Mouse (Mus musculus): ENCODE data around the gene Dnajc10. TPM values are rescaled to one million over a fixed set of nuclear protein-coding genes. Genes with fewer than 3 reads are reported as not detected.

Gene Dnajc10
- polyA plus RNA-seq (2015; fragmentation: Nextera tagmentation; extraction: Ambion mirVana), result 56.4 and 64.9 TPM in 2 replicates

DNA sequence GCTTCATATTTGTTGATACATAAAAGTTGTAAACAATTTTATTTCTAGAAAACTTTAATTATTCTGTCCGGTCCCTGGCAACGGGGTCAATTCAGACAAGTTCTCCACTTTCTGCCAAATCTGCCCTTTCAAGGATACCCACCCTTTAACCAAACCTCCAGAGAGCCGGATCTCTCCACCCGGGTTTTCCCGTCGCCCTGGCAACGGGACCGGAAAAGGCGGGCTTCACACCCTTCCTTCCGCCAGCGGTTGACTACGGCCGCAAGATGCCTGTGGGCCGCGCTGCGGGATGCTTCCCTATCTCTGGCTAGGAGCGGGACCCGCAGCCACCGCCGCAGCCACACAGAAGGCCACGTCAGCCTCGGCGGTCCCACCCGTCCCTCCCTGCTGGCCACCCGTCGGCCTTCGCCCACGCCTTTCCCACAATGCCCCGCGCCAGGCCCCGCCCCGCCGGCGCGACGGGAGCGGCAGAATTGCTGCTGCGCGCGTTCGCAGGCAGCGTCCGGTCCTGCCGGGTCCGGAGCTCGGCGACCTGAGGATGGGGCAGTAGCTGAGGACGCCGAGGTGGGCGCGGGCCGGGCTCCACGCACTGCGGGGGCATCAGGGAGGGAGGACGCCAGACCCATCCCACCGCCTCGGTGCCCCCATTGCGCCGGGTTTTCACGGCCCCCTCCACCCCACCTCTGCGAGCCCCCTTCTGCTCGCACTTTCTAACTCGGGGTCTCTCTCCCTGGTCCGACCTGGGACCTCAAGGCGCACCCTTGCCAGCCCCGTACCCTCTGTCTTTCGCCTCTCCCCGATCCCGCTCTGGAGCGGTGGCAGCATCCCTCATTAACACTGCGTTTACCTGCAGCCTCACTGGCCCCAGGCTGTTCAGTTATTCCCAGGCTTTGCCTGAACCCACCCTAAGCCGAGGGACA lies at the start of gene Dnajc10:
Gene Dnajc10, plus strand, starts transcription at position 225 of the 920 bp plus-strand sequence.
- H3K4me2 ChIP-seq (replicated peaks), result peak within 1 kb of the TSS; percentile 67
- no peaks in the 10 kb centered on the region for H3K4me1 ChIP-seq (replicated peaks)
- H3K4me3 ChIP-seq (replicated peaks), result peak within 1 kb of the TSS; percentile 92
- under 1% methylated on average over 69 of the region's 72 CpGs for WGBS
- no peaks in the 10 kb centered on the region for H3K9me3 ChIP-seq
- 0 out of 2 replicates have a peak, but pooled peaks cover 2% of the 10 kb centered on the region for H3K27me3 ChIP-seq (replicated peaks)
- ATAC-seq, result peak; percentile 96
- H3K36me3 ChIP-seq, result 0 out of 2 replicates have a peak, but pooled peaks cover 3% of the 10 kb centered on the region
- peak within 1 kb of the TSS; percentile 96 for H3K27ac ChIP-seq
- H3K9ac ChIP-seq, result peak within 1 kb of the TSS; percentile 86

DNA sequence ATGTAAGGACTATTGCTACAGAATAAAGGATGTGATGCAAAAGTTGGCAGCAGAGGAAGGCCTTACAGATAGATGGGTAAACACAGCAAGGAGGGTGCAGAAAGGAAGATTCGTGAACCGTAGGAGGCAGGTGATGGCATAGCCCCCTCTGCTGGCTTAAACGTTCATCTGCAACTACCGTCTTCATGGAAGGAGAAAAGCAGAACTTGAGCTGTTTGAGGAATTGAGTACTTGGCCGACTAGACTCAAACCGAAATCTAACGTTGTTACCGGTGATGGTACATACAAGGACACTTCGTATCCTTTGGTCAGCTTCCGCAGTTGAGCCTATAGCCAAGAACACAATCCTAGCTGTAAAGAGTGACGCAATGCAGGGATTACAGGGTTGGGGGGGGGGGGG lies 48.4 kb upstream of the Dnajc10 start:
- Histone ChIP-seq H3K27ac (no peak overlapping the region), H3K36me3 (no peaks in the 10 kb centered on the region), H3K4me3 (replicated peaks) (no peak overlapping the region), H3K27me3 (replicated peaks) (no peaks in the 10 kb centered on the region), H3K4me2 (replicated peaks) (peak overlapping the region; percentile 40), H3K4me1 (replicated peaks) (no peaks in the 10 kb centered on the region), H3K9me3 (no peaks in the 10 kb centered on the region), H3K9ac (no peak overlapping the region)
- peak; percentile 53 for ATAC-seq
- 14% methylated on average over 11 of the region's 11 CpGs for WGBS

DNA sequence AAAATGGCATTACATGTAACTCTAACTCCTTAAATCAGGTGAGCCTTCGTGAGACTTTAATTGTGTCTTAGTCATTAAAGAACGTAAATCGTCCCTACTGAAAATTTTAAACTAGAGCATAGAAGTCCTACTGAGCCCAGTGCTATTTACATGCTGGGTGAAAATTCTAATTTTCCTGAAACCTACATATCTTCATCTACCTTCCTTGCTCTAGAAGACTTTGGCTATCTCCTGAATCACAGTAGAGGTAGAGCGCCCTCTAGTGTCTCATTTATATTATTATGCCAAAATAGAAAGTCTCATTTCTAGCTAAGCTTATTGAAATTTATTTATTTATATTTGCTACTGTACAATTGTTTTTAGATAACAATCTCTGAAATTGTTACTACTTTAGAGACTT lies 47.2 kb upstream of the Dnajc10 start:
- WGBS, result 57% methylated on average over 4 of the region's 4 CpGs
- Histone ChIP-seq H3K4me2 (replicated peaks) (no peak overlapping the region), H3K27me3 (replicated peaks) (no peaks in the 10 kb centered on the region), H3K27ac (no peak overlapping the region), H3K9ac (no peak overlapping the region), H3K4me3 (replicated peaks) (no peak overlapping the region), H3K4me1 (replicated peaks) (no peaks in the 10 kb centered on the region), H3K9me3 (no peaks in the 10 kb centered on the region), H3K36me3 (no peaks in the 10 kb centered on the region)
- no peak for ATAC-seq

DNA sequence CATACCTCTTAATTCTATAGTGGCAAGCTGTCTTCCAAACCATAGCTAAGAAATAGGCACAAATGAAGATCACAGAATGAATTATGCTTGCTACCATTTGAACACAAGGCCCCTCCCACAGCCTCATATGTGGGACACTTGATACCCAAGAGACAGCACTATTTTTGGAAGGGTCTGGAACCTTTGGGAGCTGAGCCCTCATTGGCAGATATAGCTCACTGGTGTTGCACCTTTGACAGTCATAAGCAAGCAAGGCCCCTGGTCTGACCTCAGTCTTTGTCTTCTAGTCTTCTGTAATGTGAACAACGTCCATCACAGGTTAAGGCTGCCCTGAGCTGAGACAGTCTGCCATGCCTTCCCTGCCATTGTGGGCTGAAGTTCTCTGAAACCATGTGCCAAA lies 43.8 kb upstream of the Dnajc10 start:
- Histone ChIP-seq H3K4me2 (replicated peaks) (no peak overlapping the region), H3K27ac (no peak overlapping the region), H3K36me3 (no peaks in the 10 kb centered on the region), H3K27me3 (replicated peaks) (no peaks in the 10 kb centered on the region), H3K9ac (no peak overlapping the region), H3K4me3 (replicated peaks) (no peak overlapping the region), H3K4me1 (replicated peaks) (no peaks in the 10 kb centered on the region), H3K9me3 (no peaks in the 10 kb centered on the region)
- no peak for ATAC-seq
- WGBS, result 83% methylated on average over 1 of the region's 1 CpGs

DNA sequence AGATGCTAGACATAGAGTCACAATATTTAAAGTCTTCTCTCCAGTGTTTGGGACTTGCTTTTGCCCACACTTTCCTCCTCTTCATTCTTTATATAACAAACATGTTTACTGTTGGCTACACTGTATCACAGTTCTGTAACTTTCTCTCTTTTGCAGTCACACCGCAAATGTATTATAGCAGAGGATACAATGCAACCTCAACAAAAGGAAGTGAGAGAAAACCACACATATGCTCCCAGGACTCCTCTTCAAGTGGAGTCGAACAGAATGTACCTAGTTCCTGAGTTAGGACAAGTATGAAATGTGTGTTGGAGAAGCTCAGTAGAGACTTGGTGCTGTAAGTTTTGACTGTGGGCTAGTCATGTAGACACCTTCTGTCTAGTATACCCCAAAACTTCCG lies 42.2 kb upstream of the Dnajc10 start:
- Histone ChIP-seq H3K4me1 (replicated peaks) (no peaks in the 10 kb centered on the region), H3K9ac (no peak overlapping the region), H3K27me3 (replicated peaks) (no peaks in the 10 kb centered on the region), H3K9me3 (no peaks in the 10 kb centered on the region), H3K4me2 (replicated peaks) (no peak overlapping the region), H3K36me3 (no peaks in the 10 kb centered on the region), H3K4me3 (replicated peaks) (no peak overlapping the region), H3K27ac (no peak overlapping the region)
- no peak for ATAC-seq
- WGBS, result 90% methylated on average over 3 of the region's 3 CpGs

DNA sequence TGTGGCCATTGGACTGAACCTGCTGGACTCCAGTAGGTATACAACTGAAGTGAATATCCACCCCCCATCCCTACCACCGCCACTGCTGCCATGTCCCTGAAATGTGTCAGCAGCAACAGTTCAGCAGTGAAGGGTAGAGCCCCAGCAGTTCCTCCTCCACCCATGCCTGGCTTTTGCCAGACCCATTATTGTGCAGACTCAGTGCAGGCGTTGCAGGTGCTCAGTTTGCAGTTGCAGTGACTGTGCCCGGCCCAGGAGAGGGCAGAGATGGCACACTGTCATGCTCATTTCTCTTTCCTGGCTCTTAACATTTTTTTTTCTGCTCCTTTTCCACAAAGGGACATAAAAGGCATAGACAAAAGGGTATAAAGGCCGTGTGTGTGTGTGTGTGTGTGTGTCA lies 41.5 kb upstream of the Dnajc10 start:
- Histone ChIP-seq H3K27ac (no peak overlapping the region), H3K9me3 (no peaks in the 10 kb centered on the region), H3K36me3 (no peaks in the 10 kb centered on the region), H3K4me2 (replicated peaks) (no peak overlapping the region), H3K9ac (no peak overlapping the region), H3K27me3 (replicated peaks) (no peaks in the 10 kb centered on the region), H3K4me3 (replicated peaks) (no peak overlapping the region), H3K4me1 (replicated peaks) (no peaks in the 10 kb centered on the region)
- WGBS, result 73% methylated on average over 4 of the region's 4 CpGs
- ATAC-seq, result no peak

DNA sequence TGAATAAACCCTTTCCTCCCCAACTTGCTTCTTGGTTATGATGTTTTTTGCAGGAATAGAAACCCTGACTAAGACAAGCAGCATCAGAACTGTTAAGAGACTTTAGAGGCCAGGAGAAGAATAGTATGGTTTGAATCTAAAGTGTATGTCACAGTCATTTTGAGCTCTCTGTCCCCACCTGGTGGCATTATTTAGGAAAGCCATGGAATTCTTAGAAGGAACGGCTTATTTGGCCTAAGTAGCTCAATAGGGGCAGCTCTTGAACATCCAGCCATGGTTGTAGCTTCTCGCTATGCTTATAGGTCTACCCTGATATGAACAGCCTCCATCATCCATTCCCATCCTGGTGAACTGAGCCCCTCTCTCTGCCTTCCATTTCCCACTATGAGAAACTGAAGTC lies 40.1 kb upstream of the Dnajc10 start:
- 48% methylated on average over 2 of the region's 2 CpGs for WGBS
- Histone ChIP-seq H3K4me3 (replicated peaks) (no peak overlapping the region), H3K9ac (no peak overlapping the region), H3K4me2 (replicated peaks) (no peak overlapping the region), H3K27ac (no peak overlapping the region), H3K4me1 (replicated peaks) (no peaks in the 10 kb centered on the region), H3K27me3 (replicated peaks) (no peaks in the 10 kb centered on the region), H3K9me3 (no peaks in the 10 kb centered on the region), H3K36me3 (no peaks in the 10 kb centered on the region)
- no peak for ATAC-seq

DNA sequence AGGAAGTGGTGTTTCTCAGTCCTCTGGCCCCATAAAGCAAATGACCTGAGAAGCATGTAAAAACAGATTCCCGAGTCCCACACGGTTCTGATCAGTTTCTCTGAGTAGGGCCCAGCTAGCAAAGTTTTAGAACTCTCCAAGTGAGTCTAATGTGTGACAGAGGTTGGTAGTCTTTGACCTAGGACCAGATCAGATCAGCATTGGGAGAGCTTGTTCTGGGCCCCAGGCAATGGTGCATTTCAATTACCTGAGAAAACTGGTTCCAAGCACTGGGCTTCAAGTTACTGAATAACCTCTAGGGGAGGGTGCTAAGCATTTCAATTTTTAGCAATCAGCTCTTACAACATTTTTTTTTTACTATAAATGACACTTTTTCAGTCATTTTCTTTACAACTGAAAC lies 33.1 kb upstream of the Dnajc10 start:
- WGBS, result 71% methylated on average over 2 of the region's 2 CpGs
- no peak for ATAC-seq
- H3K9ac ChIP-seq, result no peak overlapping the region

DNA sequence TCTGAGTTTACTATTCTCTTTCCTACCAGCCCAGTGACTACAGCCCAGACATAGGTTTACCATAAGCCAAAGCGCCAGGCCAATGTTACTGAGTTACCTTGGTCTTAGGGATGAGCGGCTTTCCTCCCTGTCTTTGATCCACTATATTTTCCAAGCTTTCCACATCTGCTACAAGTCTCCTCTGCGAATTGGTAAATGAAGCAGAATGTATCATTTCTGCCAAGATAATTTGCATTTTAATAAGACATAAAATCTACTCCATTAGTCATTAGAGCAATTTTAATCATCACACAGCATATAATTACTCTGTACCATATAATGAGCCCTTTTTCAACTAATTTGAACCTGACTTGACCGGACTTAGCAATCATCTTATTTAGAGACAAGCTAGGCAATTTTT lies 28.9 kb upstream of the Dnajc10 start:
- Histone ChIP-seq H3K27me3 (replicated peaks) (no peaks in the 10 kb centered on the region), H3K4me3 (replicated peaks) (no peak overlapping the region), H3K4me2 (replicated peaks) (no peak overlapping the region), H3K36me3 (no peaks in the 10 kb centered on the region), H3K27ac (no peak overlapping the region), H3K4me1 (replicated peaks) (no peaks in the 10 kb centered on the region), H3K9ac (no peak overlapping the region), H3K9me3 (no peaks in the 10 kb centered on the region)
- 86% methylated on average over 4 of the region's 4 CpGs for WGBS
- no peak for ATAC-seq

More for the DNA sequence above, 33.1 kb upstream of the Dnajc10 start:
- no peaks in the 10 kb centered on the region for H3K27me3 ChIP-seq (replicated peaks)
- H3K27ac ChIP-seq, result no peak overlapping the region
- no peaks in the 10 kb centered on the region for H3K36me3 ChIP-seq
- H3K4me2 ChIP-seq (replicated peaks), result no peak overlapping the region
- H3K9me3 ChIP-seq, result no peaks in the 10 kb centered on the region
- H3K4me3 ChIP-seq (replicated peaks), result no peak overlapping the region
- no peaks in the 10 kb centered on the region for H3K4me1 ChIP-seq (replicated peaks)

DNA sequence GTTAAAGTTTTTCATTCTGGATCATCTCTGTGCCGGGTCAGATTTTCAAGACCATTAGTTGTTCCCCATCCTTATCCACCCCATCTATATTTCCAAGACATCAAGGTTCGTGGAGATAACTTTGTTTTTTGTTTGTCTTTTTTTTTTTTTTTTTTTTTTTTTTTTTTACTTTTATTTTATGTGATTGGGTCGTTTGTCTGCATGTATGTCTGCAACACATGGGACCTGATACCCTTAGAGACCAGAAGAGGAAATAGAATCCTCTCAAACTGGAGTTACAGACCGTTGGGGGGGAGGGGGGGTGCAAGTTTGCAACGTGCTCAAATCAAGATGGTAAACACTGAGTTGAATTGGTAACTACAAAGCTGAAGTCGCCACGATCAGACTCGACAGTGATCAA lies 23.1 kb upstream of the Dnajc10 start, which contains the start of gene Prdx6b:
Gene Prdx6b, plus strand, starts transcription at position 301 of the 400 bp plus-strand sequence.
- no peak within 1 kb of the TSS for H3K4me3 ChIP-seq (replicated peaks)
- ATAC-seq, result no peak
- H3K9me3 ChIP-seq, result no peaks in the 10 kb centered on the region
- H3K4me2 ChIP-seq (replicated peaks), result no peak within 1 kb of the TSS
- no peaks in the 10 kb centered on the region for H3K4me1 ChIP-seq (replicated peaks)
- H3K36me3 ChIP-seq, result no peaks in the 10 kb centered on the region
- H3K27me3 ChIP-seq (replicated peaks), result no peaks in the 10 kb centered on the region
- no peak within 1 kb of the TSS for H3K27ac ChIP-seq
- no peak within 1 kb of the TSS for H3K9ac ChIP-seq
- 80% methylated on average over 8 of the region's 8 CpGs for WGBS

DNA sequence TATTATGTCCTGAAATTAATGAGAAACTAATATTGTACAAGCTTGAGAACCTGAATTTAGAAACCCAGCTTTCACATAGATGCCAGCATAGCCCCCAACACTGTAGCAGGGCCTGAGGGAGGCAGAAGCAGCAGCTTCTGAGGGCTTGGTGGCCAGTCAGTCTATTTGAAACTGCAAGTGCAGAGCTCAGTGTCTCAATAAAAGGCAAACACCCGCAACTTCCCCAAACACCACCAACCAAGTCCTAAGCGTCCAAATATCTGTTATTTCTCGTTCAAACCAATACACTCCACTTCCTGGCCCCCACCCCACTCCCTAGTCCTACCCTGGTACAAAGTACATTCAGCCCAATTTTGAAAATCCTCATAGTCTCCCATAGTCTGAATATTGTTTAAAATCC lies 16.9 kb upstream of the Dnajc10 start:
- no peak overlapping the region for H3K4me2 ChIP-seq (replicated peaks)
- no peaks in the 10 kb centered on the region for H3K4me1 ChIP-seq (replicated peaks)
- no peaks in the 10 kb centered on the region for H3K9me3 ChIP-seq
- no peaks in the 10 kb centered on the region for H3K36me3 ChIP-seq
- ATAC-seq, result no peak
- 64% methylated on average over 3 of the region's 3 CpGs for WGBS
- no peak overlapping the region for H3K4me3 ChIP-seq (replicated peaks)
- H3K9ac ChIP-seq, result no peak overlapping the region
- H3K27me3 ChIP-seq (replicated peaks), result no peaks in the 10 kb centered on the region
- H3K27ac ChIP-seq, result no peak overlapping the region

DNA sequence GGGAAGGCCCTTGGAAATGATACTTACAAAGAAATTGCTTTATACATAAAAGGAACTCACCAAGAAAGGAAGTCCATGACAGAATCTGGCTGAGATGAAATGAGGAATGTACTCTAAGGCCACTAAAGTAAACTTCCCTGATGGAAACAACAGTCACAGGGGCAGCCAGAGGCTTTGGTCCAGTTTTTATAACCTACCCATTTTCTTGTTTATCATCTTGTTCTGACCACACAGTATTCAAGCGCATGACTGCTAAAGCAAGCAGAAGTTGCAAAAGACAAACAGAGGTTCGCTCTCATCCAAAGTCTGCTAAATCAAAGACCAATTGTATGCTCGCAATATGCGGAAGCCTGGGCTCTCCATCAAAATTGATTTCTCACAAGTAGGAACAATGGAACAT lies 14.5 kb upstream of the Dnajc10 start:
- no peak overlapping the region for H3K4me2 ChIP-seq (replicated peaks)
- H3K9ac ChIP-seq, result no peak overlapping the region
- H3K36me3 ChIP-seq, result no peaks in the 10 kb centered on the region
- H3K27me3 ChIP-seq (replicated peaks), result no peaks in the 10 kb centered on the region
- no peak for ATAC-seq
- no peak overlapping the region for H3K27ac ChIP-seq
- H3K4me3 ChIP-seq (replicated peaks), result no peak overlapping the region
- no peaks in the 10 kb centered on the region for H3K4me1 ChIP-seq (replicated peaks)
- H3K9me3 ChIP-seq, result no peaks in the 10 kb centered on the region
- WGBS, result 65% methylated on average over 4 of the region's 4 CpGs

DNA sequence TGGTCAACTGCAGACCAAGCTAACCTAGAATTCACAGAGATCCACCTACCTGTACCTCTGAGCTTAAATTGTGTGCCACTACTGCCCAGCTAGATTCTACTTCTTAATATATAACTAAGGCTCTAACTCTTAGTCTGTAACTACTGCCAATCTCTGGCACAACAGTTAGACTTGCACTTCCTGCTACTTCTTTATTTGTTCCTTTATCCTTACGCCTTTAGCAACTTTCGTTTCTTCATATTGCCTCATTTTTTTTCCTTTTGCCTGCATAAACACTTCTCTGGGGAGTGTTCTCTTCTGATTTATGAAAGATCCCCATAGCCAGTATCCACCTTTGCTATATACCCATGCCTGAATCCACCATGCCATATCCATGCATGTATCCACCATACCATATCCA lies 11.3 kb upstream of the Dnajc10 start:
- no peak for ATAC-seq
- Histone ChIP-seq H3K27ac (no peak overlapping the region), H3K9me3 (no peaks in the 10 kb centered on the region), H3K4me1 (replicated peaks) (no peaks in the 10 kb centered on the region), H3K36me3 (no peaks in the 10 kb centered on the region), H3K27me3 (replicated peaks) (no peaks in the 10 kb centered on the region), H3K4me3 (replicated peaks) (no peak overlapping the region), H3K9ac (no peak overlapping the region), H3K4me2 (replicated peaks) (no peak overlapping the region)
- 95% methylated on average over 2 of the region's 2 CpGs for WGBS

Data from intestine, embryonic 15.5 days (tissue).